Mouse (Mus musculus) MEL-GATA-1-ER (cell line): ENCODE data around the gene Epha7.

ENCODE experiments used
- DNase-seq: peaks from one replicate; pipeline ENCODE4 v3.0.0-alpha.2; 2012; ENCODE audit warnings: low read depth; ENCODE audit errors: extremely low read depth

Gene Epha7

DNA sequence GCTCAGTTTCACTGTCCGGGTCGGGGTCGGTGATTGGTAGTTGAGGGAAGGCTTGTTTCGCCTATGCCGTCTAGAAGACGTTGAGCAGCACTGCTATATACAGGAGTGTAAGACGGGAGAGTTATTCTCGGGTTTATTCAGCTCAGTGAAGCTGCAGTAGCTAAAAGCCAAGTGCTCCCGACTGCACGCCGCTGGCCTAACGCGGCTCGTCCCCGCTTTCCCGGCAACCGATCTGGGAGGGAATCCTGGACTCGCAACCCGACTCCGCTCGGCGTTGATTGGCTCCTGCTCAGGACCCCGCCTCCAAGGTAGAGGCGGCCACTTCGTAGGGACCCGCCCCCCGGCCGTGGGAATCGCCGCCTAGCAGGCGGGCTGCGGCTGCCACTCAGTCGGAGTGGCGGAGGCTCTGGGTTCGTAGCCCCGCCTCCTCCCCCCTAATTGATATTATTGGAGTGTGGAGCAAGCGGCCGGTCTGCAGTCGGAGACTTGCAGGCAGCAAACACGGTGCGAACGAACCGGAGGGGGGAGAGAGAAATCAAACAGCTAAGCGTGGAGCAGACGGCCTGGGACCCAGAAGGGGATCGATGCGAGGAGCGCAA is at the start of gene Epha7:
Gene Epha7, plus strand, starts transcription at position 441 of the 599 bp plus-strand sequence.
- DNase-seq = no peak

DNA sequence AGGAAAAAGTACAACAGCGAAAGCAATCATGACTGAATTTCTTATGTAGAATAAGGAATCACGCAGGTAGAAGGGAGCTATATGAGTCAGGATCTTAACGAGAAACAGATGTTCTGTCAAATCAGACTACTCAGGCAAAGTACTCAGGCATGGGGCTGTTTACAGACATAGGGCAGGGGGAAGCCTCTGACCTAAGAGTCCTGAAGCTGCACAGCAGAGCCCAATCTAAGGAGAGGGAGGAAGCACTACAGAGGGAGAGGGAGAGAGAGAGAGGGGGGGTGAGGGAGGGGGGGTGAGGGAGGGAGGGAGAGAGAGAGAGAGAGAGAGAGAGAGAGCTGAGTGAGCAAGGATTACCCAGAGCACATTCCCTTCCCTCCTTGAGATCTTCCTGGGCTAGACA is 29.0 kb upstream of the Epha7 start:
- DNase-seq = no peak

DNA sequence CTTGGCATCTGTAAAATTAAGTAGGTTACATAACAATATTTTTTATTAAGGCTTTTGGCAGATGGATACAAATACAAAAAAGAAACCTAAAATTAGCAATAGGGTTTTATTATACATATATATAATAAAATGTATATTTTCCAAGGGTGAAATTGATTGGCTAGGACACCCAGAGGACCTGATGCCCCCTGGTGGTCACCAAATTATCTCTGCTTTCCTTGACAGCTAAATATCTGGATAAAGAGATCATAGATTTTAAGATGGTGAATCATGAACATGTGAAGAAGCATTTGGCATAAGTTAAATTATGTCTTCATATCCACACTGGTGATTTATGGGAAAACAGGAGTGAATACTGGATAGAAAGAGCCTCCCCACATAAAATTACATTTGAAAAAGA is 4.1 kb upstream of the Epha7 start:
- DNase-seq = no peak

DNA sequence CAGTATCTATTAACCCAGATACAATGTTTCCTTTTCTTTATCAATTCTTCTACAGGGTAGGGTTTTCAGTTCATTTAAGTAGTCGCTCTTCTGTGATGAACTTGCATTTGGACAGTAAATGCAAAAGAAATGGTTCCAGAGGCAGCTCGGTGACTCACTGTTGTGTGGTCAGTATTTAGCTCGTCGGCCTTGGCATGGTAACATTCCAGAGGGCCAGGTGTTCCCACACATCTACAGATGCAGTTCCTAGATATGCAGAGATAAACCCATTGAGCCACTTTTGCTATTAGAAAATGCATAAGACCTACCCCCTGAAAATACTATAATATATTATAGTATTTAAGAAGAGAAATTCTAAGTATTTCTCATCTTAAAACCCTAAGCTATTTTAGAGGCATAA is 3.2 kb upstream of the Epha7 start:
- DNase-seq = no peak

DNA sequence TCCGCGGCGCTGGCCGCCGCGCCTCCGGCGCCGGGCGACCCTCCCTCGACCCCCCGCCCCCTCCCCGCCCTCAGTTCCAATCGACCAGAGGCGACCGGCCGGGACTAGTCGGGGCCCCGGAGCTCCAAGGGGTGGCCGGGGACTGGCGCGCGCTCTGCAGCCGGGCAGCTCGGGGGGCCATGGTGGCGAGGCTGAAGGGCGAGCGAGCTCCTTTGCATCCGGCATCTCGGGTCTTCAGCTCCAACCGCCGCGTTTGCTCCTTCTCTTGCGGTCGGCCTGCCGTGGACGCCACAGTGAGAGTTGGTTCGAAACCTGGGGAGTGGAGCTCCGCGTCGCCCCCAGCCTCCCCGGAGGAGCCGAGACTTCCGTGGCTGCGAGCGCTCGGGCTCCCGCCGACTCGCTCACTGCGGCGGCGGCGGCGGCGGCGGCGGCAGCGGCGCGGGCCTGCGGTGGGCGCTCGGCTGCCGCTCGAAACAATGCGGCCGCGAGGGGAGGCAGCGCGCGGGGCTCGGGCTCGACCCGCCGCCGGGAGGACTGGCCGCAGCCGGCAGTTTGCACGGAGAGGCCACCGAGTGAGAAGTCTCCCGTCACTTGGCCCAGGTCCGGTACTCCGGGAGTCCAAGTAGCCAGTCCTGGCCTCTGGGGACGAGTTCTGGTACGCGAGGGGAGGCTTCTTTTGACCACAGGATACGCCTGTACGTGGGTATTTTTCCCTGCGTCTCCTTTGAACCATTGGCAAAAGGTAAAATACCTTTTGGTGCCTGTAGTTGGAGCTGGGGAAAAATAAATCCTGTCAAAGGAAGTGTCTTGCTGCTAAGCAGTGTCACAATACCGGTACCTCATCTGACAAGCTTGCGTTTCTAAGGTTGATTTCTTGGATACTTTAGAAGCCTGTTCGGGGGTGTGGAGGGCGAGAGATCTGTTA is 882 bp downstream of the Epha7 start:
- DNase-seq = no peak

DNA sequence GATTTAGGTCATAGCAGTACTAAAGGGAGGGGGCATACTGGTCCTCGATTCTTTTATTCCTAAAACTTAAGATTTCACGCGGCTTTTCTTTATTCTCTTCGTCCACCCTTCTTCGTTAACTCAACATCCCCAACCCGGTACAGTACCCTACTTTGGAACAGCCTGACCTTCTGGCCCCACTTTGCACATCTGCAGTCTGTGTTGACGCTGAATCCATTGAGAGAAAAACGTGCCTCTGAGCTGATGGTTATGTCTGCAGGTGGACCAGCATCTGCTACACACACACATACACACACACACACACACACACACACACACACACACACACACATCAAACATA is 1.5 kb downstream of the Epha7 start:
- DNase-seq = no peak

DNA sequence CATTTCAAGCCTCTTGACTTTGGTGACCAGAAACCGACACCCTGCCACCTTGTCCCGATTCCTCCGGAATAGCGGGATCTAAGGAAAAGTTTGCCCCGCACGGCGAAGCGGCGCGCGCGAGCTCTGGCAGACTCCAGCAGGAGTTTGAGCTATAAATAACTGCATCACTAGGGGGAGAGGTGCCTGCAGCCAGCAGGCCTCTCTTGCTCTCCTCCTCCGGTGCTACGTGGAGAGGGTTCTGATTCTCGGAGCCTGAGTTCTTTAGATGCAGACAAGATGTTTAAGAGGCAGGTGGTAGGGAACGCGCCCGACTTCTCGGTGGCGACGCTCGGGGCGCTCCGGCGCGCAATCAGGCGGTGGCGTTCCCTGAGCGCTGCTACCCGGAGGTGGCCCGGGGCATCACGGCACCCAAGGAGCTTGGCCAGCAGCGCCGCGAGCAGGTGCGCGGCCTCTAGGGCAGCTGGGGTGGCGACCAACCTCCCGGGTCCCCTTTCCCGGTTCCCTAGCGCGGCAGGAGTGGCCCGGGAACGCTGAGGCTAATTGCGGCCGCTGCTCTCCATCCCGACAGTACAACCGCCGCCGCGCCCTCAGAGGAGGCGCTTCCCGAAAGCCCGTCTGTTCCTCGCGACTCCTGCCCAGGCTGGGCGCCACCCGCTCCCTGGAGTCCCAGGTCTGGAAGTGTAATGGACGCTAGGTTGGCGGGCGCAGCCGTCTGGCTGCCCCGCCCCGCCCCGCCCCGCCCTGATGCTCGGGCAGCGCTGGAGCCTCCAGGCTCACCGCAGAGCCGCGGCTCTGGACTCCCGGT is 2.1 kb downstream of the Epha7 start:
- DNase-seq = no peak

DNA sequence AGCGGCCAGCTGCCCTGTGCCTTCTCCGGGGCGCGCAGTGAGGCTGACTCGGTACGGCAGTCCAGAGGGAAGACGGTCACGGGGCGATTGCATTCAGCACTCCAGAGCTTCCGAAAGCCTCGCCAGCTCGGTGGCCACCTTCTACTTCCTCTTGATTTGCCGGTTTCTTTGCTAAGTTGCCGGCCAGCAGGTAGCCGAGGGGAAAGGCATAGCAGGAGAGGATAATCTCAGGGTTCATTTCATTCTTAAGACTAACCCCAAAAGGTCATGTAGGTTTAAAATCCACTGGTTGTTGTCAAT is 2.6 kb downstream of the Epha7 start:
- DNase-seq = no peak

DNA sequence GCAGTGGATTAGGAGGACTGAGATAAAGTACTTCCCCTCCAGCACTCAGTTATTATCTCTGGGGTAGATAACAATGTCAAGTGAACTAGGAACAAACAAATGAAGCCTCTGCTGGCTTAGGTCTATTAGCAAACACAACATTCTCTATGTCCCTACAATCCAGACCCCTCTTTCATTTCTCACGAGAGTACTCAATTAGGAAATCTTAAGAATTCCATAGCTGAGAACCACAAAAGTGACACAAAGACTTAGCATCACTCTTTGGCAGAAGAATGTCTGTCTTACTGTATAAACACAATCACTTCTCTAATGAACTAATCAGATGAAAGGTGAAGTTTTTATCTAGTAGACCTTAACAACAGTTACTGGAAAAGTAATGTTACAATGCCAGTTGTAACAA is 10.7 kb downstream of the Epha7 start:
- no peak for DNase-seq

DNA sequence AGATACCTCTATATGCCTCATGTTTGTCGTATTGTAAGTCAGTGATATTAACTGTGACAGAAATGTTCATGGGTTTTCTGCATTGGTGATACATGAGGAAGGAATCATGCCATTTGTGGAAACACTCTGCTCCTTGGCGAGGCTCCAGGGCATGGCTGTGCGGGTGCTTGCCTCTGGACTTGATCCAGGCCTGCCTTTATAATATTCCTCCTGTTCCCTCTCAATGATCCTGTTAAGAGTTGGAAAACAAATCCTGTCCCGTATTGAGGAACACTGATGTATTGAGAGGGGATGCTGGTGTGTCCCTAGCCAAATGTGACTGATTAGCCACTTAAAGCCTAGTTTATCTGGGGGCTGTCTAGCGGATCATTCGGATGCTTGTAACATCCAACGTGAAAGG is 11.7 kb downstream of the Epha7 start:
- DNase-seq = no peak

DNA sequence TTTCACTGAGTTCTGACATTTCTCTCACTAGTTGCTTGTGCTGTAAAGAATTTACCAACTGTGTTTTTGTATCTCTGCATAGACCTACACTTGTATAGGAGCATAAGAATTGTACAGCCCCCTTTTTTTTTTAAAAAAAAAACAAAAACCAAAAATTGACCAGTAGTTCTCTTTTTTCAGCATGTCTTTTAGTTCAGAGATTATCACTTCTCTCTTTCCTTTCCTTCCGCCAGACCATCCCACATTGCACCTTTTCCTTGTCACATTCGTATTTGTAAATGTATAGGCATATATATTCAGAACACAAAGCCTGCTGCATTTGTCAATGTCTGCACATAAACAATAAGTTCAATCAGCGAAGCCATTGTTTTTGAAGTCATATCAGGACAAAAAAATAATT is 24.7 kb downstream of the Epha7 start:
- DNase-seq = no peak

DNA sequence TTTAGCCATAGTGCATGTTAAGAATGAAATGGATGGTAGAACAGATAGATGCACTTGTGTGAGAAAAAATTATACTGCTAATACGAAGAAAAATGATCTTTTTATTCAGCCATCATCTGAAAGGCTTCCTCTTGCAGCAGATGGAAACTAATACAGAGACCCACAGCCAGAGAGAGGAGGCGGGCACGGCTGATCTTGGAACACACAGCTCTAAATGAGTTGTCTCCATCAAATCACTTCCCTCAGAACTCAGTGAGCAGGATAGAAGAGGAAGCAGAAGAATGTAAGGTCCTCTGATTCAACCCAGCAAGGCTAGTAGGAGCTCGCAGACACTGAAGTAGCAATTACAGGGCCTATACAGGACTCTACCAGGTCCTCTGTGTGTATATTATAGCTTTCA is 33.4 kb downstream of the Epha7 start:
- no peak for DNase-seq

DNA sequence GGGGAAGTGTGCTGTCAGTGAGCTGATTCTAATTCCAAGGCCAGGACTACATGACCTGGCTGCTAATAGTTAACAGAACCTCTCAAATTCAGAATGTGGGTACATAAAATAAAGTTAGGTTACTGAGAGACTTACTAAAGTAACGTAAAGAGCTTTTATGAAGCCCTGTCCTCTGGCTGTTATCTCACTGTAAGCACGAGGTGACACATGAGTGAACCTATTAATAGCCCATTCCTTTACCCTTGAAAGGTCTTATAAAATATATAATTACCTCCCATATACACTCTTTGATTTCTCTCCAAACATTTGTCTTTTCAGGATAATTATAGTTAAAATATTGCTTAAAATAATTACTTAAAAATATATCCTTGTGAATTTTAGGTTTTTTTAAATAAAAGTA is 37.5 kb downstream of the Epha7 start:
- no peak for DNase-seq

DNA sequence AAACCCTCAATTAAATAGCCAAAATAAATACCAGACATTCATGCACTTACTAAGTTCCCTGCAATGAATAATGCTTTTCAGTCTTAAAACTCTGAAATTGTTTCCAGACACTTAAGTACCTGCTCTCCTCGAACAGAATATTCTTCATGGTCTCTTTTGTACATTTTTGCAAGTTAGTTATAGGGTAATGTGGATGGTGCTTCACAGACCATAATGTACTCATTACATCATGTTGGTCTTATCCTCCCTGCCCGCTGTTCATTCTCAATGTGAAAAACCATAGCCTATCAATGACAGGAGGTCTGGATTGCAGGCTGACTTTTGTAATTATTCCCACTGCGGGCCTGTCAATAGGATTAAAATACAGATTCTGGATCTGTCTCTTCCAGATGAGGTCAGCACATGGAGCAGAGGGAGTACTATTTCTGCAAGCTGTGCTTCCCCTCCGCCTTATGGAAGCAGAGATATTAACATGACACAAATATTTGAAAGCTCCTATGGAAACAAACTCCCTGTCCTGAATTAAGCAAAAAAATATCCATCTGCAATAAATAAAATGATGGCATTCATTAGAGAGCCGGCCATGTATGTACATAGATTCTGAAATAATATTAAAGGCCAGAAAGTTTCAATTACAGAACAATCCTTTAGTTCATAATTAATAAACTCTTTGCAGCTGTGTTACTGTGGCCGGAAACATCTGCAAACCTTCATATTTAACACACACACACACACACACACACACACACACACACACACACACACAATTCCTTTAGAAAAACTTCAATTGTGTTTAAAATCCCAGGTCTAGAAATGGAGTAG is 50.1 kb downstream of the Epha7 start:
- no peak for DNase-seq

DNA sequence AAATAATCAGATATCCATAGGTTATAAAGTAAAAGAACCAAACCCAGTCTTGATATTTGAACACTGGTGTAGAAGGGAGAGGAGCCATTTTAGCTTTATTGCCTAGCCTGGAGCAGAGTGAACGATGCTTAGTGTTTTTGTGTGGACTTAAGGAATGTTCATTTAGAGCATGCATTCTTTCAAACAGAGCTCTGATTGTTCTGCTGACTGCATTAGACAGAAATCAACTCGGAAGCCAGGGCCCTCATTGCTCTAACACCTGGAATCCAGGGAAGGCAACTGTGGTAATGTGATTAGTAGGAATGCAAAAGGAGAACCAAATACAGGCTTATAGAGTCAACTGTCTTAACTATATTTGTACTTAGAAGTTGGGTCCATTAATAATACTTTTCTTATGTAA is 53.5 kb downstream of the Epha7 start:
- DNase-seq = no peak

DNA sequence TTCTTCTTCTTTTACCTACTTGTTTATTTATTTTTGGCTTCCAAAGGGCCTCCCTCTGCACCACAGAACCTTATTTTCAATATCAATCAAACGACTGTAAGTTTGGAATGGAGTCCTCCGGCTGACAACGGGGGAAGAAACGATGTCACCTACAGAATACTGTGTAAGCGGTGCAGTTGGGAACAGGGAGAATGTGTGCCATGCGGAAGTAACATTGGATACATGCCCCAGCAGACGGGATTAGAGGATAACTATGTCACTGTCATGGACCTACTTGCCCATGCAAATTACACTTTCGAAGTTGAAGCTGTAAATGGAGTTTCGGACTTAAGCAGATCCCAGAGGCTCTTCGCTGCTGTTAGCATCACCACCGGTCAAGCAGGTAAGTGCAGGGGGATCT is 58.7 kb downstream of the Epha7 start:
- no peak for DNase-seq

DNA sequence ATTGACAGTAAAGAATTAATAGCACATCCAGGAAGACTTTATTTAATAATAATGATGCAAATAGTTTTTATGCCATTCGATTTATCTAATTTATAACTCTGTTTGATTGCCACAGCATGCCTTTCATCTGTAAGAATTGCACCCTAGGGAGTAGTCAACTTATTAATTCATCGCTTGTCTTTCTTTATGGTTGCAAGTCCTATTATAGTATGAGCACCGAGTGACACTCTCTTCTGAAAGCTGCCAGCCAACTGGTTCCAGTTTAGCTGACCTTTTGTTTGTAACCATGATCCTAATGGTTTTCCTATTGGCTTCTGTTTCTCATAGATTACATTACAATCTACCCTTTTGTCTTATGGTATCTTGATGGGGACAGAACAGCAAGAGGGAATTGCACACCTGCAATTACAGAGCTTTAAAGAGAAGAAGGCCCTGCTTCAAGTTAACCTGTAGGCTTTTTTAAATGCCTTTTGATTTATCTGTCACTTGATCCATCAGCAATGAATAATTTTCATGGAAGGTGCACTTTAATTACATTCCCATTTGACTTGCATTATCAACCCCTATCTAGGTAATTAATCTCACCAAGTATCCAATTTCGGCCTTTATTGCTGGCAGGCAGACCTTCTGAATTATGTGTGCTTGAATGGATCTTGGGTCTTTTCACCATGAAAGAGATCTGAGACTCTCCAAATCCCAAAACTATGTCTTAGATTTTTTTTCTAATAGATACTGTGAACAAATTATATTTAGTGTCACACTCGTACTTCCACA is 68.5 kb downstream of the Epha7 start:
- no peak for DNase-seq

DNA sequence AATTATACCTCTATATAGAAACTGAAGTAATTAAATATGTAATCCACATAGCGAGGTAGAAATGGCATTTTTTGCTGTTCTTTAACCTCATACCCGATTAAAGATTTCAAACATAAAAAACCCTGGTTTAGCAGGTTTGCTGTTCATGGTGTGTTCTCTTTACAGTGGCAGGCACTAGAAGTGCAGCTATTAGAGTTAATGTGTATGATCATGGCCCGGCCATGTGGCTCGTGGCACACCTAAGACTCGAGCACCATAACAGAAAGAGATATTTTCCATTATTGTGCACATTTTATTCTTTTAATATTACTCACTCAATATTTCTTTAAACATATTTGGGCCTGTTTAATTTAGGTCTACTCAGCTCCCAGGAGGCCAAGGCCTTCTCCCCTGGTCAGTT is 76.7 kb downstream of the Epha7 start:
- DNase-seq = no peak

DNA sequence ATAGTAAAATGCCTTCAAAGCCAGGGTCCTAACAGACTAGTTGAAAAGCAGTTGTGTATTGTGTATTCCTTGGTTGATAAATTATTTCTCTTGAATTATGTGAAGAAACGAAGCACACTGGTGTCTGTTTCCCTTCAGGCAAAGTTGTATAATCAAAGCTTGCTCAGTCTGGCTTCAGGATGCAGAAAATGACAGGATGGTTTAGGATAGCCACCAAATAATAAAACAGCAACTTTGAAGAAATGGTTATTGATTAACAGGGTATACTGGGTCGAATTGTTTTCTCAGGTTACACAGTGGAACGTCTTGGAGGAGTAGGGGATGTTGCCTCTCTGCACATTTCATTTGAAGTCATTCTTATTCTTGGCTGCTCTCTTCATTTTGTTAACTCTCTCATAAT is 77.2 kb downstream of the Epha7 start:
- DNase-seq = no peak

DNA sequence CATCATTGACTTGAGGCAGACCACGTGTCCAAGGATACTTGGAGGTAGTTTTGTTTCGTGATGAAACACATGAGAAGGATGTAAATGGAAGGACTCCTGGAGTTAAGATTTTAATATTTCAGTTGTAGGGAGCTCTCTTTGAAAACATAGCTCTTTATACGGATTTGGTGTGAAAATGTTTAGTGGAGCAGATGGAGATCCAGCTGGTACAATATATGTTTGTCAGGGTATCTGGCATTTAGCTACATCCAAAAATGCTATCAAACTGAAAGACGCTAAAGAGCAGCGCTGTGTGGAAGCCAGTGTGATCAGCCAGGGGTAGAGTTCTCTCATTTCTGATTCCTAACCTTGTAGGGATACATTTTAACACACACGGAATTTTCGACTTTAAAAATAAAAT is 82.5 kb downstream of the Epha7 start:
- no peak for DNase-seq

DNA sequence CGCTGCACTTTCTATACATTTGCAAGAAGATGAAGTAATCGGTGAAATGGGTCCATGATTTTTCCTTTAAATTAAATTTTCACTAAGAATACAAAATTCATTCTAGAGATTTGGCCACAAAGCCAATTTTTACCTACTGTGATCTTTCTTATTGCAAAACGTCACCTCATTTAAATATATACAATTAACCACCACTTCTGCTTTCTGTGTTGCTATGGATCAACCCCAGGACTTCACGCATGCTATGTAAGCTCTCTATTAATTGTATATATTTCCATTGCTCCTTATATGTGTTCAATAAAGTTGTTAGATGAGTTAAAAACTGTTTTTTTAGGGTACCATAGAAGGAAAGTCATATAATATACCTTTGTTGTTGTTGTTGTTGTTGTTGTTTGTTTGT is 86.4 kb downstream of the Epha7 start:
- no peak for DNase-seq
